Mouse (Mus musculus): ENCODE data around the gene Thra. TPM values are rescaled to one million over a fixed set of nuclear protein-coding genes. Genes with fewer than 3 reads are reported as not detected.
"Not testable (repeated sequence)": the region's sequence is repeated elsewhere in the genome, so short reads cannot be mapped to it uniquely, and the experiment has no call there.

Gene Thra
- total and polyA plus RNA-seq, 2 experiments from 2014 or later: 44.0 to 234 TPM

DNA sequence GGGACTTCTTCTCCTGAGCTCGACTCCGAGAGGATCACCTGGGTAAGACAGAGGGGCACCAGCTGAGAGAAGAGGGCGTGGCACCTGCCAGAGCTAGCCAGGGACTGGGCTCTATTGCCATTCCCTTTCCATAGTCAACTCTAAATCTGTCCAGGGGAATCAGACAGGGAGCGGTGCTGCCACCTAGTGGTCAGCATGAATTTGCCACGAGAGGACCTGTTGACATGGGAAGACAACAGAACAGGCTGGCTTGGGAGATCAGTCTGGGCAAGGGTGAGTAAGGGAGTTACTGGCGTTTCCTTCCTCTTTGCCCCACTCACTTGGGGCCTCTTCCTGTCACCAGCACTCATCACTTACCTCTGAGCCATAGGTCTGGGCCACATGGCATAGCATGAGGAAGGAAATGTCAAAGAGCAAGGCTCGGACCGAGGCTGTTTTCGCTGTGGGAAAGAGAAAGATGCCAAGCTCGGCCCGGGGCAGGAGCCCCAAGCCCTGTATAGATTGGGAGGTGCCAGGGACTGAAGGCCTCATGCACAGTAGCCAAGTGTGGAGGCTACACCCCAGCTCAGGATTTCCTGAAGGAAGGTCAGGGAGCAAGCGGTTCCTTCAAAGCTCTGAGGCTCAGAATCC lies 29.9 kb upstream of the Thra start:
- ATAC-seq (ENCODE audit: insufficient read depth, low read depth): peak; percentile 59
- Histone ChIP-seq H3K36me3 (replicated peaks; ENCODE audit: control insufficient read depth, insufficient read depth, low read length) (peaks cover 55% of the 10 kb centered on the region), H3K9ac (replicated peaks; ENCODE audit: low read depth, low read length) (no peak overlapping the region)

DNA sequence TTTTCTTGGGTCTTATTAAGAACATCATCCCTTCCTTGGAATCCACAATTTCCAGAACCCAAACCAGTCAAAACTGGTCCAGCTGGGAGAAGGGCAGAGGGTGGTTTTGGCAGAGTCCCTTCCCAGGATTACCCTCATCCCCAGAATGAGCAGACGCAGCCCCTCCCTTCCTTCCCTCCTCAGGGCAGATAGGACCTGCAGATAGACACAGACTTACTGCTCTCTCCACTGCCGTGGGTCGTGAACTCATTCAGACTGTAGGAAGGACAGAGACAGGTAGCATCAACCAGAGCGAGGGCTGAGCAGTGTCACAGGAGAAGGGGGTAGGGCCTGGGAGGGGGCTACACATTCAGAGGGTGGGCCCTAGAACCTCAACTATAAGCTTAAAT lies 29.4 kb upstream of the Thra start:
- WGBS: 62% methylated on average over 4 of the region's 4 CpGs
- H3K4me2 ChIP-seq (ENCODE audit: low read depth, low read length): no peak overlapping the region
- TF ChIP-seq CTCF (IDR thresholded peaks at IDR 0.05; ENCODE audit: low read depth) (no peak), EP300 (IDR thresholded peaks at IDR 0.05; ENCODE audit: low read depth) (no peak)
- no peaks in the 10 kb centered on the region for H3K9me3 ChIP-seq (replicated peaks; ENCODE audit: control insufficient read depth, low read length)
- H3K4me3 ChIP-seq (ENCODE audit: low read depth, low read length): no peak overlapping the region
- no peaks in the 10 kb centered on the region for H3K27me3 ChIP-seq (ENCODE audit: control insufficient read depth, insufficient read depth, low read length)
- H3K36me3 ChIP-seq (replicated peaks; ENCODE audit: control insufficient read depth, insufficient read depth, low read length): peaks cover 54% of the 10 kb centered on the region
- H3K9ac ChIP-seq (replicated peaks; ENCODE audit: low read depth, low read length): no peak overlapping the region
- DNase-seq (ENCODE audit: low spot score) (no peak), ATAC-seq (ENCODE audit: insufficient read depth, low read depth) (no peak)
- peaks cover 21% of the 10 kb centered on the region for H3K4me1 ChIP-seq (ENCODE audit: control insufficient read depth, insufficient read depth)
- peak overlapping the region; percentile 53 for H3K27ac ChIP-seq (ENCODE audit: low read depth)

More for the DNA sequence above, 29.9 kb upstream of the Thra start:
- Histone ChIP-seq H3K9me3 (replicated peaks; ENCODE audit: control insufficient read depth, low read length) (no peaks in the 10 kb centered on the region), H3K27me3 (ENCODE audit: control insufficient read depth, insufficient read depth, low read length) (no peaks in the 10 kb centered on the region), H3K4me3 (ENCODE audit: low read depth, low read length) (no peak overlapping the region), H3K27ac (ENCODE audit: low read depth) (peak overlapping the region; percentile 53), H3K4me1 (ENCODE audit: control insufficient read depth, insufficient read depth) (peaks cover 21% of the 10 kb centered on the region), H3K4me2 (ENCODE audit: low read depth, low read length) (no peak overlapping the region)
- 30% methylated on average over 12 of the region's 12 CpGs for WGBS
- TF ChIP-seq EP300 (IDR thresholded peaks at IDR 0.05; ENCODE audit: low read depth) (no peak), CTCF (IDR thresholded peaks at IDR 0.05; ENCODE audit: low read depth) (peak; percentile 98)
- DNase-seq (ENCODE audit: low spot score): peak; percentile 89

GRCm38 (mm10) chr11:98712009-98712408 lies 28.4 kb upstream of the Thra start:
- H3K9me3 ChIP-seq (replicated peaks; ENCODE audit: control insufficient read depth, low read length); H3K4me3 ChIP-seq (ENCODE audit: low read depth, low read length); H3K4me2 ChIP-seq (ENCODE audit: low read depth, low read length); H3K27me3 ChIP-seq (ENCODE audit: control insufficient read depth, insufficient read depth, low read length); H3K27ac ChIP-seq (ENCODE audit: low read depth); ATAC-seq (ENCODE audit: insufficient read depth, low read depth); H3K9ac ChIP-seq (replicated peaks; ENCODE audit: low read depth, low read length); DNase-seq (ENCODE audit: low spot score): not testable (repeated sequence)
- H3K36me3 ChIP-seq (replicated peaks; ENCODE audit: control insufficient read depth, insufficient read depth, low read length): peaks cover 50% of the 10 kb centered on the region
- 86% methylated on average over 5 of the region's 6 CpGs for WGBS
- H3K4me1 ChIP-seq (ENCODE audit: control insufficient read depth, insufficient read depth): peaks cover 21% of the 10 kb centered on the region
- TF ChIP-seq CTCF (IDR thresholded peaks at IDR 0.05; ENCODE audit: low read depth): peak; percentile 51

GRCm38 (mm10) chr11:98713703-98714102 lies 26.7 kb upstream of the Thra start:
- H3K4me1 ChIP-seq (ENCODE audit: control insufficient read depth, insufficient read depth): peaks cover 12% of the 10 kb centered on the region; the same call in 1 of the 2 replicates
- ATAC-seq (ENCODE audit: insufficient read depth, low read depth): no peak
- TF ChIP-seq EP300 (IDR thresholded peaks at IDR 0.05; ENCODE audit: low read depth) (no peak), CTCF (IDR thresholded peaks at IDR 0.05; ENCODE audit: low read depth) (no peak)
- WGBS: 83% methylated on average over 12 of the region's 12 CpGs
- H3K4me3 ChIP-seq (ENCODE audit: low read depth, low read length): no peak overlapping the region
- H3K27ac ChIP-seq (ENCODE audit: low read depth): no peak overlapping the region
- no peak overlapping the region for H3K9ac ChIP-seq (replicated peaks; ENCODE audit: low read depth, low read length)
- H3K27me3 ChIP-seq (ENCODE audit: control insufficient read depth, insufficient read depth, low read length): no peaks in the 10 kb centered on the region
- H3K36me3 ChIP-seq (replicated peaks; ENCODE audit: control insufficient read depth, insufficient read depth, low read length): peaks cover 50% of the 10 kb centered on the region
- no peak overlapping the region for H3K4me2 ChIP-seq (ENCODE audit: low read depth, low read length)
- no peaks in the 10 kb centered on the region for H3K9me3 ChIP-seq (replicated peaks; ENCODE audit: control insufficient read depth, low read length)
- DNase-seq (ENCODE audit: low spot score): no peak

- Histone ChIP-seq H3K4me3 (ENCODE audit: low read depth, low read length) (no peak overlapping the region), H3K4me2 (ENCODE audit: low read depth, low read length) (no peak overlapping the region), H3K27me3 (ENCODE audit: control insufficient read depth, insufficient read depth, low read length) (no peaks in the 10 kb centered on the region), H3K4me1 (ENCODE audit: control insufficient read depth, insufficient read depth) (peaks cover 8% of the 10 kb centered on the region; the same call in 1 of the 2 replicates), H3K27ac (ENCODE audit: low read depth) (no peak overlapping the region), H3K36me3 (replicated peaks; ENCODE audit: control insufficient read depth, insufficient read depth, low read length) (peaks cover 50% of the 10 kb centered on the region), H3K9me3 (replicated peaks; ENCODE audit: control insufficient read depth, low read length) (no peaks in the 10 kb centered on the region), H3K9ac (replicated peaks; ENCODE audit: low read depth, low read length) (no peak overlapping the region)
- DNase-seq (ENCODE audit: low spot score) (no peak), ATAC-seq (ENCODE audit: insufficient read depth, low read depth) (no peak)
- TF ChIP-seq EP300 (IDR thresholded peaks at IDR 0.05; ENCODE audit: low read depth) (no peak), CTCF (IDR thresholded peaks at IDR 0.05; ENCODE audit: low read depth) (no peak)
- WGBS: 95% methylated on average over 9 of the region's 9 CpGs
Observed at GRCm38 (mm10) chr11:98715946-98716345, 24.5 kb upstream of the Thra start.

- no peak overlapping the region; the same call in 1 of the 2 replicates for H3K9ac ChIP-seq (replicated peaks; ENCODE audit: low read depth, low read length)
- no peak overlapping the region for H3K4me2 ChIP-seq (ENCODE audit: low read depth, low read length)
- H3K4me3 ChIP-seq (ENCODE audit: low read depth, low read length): no peak overlapping the region
- DNase-seq (ENCODE audit: low spot score): no peak
- no peak overlapping the region for H3K27ac ChIP-seq (ENCODE audit: low read depth)
- H3K27me3 ChIP-seq (ENCODE audit: control insufficient read depth, insufficient read depth, low read length): no peaks in the 10 kb centered on the region
- TF ChIP-seq CTCF (IDR thresholded peaks at IDR 0.05; ENCODE audit: low read depth): peak; percentile 72
- TF ChIP-seq EP300 (IDR thresholded peaks at IDR 0.05; ENCODE audit: low read depth): no peak
- H3K4me1 ChIP-seq (ENCODE audit: control insufficient read depth, insufficient read depth): peaks cover 17% of the 10 kb centered on the region; the same call in 1 of the 2 replicates
- H3K36me3 ChIP-seq (replicated peaks; ENCODE audit: control insufficient read depth, insufficient read depth, low read length): peaks cover 41% of the 10 kb centered on the region
- H3K9me3 ChIP-seq (replicated peaks; ENCODE audit: control insufficient read depth, low read length): no peaks in the 10 kb centered on the region
- no peak for ATAC-seq (ENCODE audit: insufficient read depth, low read depth)
- 15% methylated on average over 13 of the region's 13 CpGs for WGBS
Observed at GRCm38 (mm10) chr11:98717904-98718303, 22.5 kb upstream of the Thra start.
